Comparison of ENCODE assay signal across 24 mouse cellular contexts in the genomic region with DNA sequence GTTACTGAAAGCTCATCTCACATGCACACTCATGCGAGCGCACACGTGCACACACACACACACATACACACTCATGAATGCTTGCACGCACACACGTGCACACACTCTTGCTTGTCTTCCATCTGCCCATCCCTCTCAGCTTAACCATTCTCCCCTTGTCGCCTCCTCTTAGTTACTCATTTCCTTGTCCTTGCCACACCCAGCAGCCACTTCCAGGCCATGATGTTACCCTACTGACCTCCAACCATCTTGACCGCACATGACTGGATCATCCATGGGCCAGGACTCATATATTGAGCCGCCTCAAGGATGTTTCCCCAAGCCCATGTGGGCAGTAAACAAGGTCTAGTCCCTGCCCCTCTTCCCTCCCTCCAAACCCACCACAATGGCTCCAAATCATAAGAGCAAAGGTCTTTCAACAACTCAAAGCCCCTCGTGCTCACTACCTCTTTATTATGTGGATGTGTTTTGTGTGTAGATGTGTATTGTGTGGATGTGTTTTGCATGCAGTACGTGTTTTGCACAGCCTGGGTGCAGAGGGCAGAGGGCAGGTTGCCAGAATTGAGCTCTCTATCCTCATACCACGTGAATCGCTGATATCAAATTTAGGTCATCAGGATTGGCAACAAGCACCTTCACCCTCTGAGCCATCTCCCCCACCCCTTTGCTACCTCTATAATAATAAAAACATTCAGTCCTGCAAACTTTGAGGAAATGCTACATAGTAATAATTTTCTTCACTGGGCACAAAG.
A peak's percentile ranks its signal among the peaks of the same experiment; 100 is the strongest.
DNase-seq lines count a peak whose midpoint lies in the region; ATAC-seq and TF ChIP-seq lines count a peak whose summit lies in the region.
"Had no signal": no experiment of that assay in that cellular context is flagged by ENCODE, and none has a peak within 500 bp of the region (broad histone marks: within the 10 kb centered on the region; RNA-seq: fewer than 3 reads in every experiment).

No protein-coding gene starts in this region.

- no peak for TF ChIP-seq CTCF in liver, adult 2 months (IDR thresholded peaks at IDR 0.05; ENCODE audit: low read depth, low read length)

- H3K9me3 ChIP-seq in liver, embryonic 11.5 days (ENCODE audit: control insufficient read depth, low read length): no peaks in the 10 kb centered on the region
- no peaks in the 10 kb centered on the region for H3K9me3 ChIP-seq in hindbrain, embryonic 10.5 days
- H3K9me3 ChIP-seq: embryonic facial prominence, embryonic 12.5 days; G1E; limb, embryonic 12.5 days; liver, embryonic 15.5 days; midbrain, embryonic 13.5 days; neural tube, embryonic 12.5 days had no signal

- no peak overlapping the region for H3K4me3 ChIP-seq in liver, adult 2 months (ENCODE audit: insufficient read depth, low read depth, low read length)
- no peak overlapping the region for H3K4me3 ChIP-seq in liver, embryonic 11.5 days (ENCODE audit: low read depth, low read length)
- H3K4me3 ChIP-seq in hindbrain, embryonic 10.5 days: no peak overlapping the region
- H3K4me3 ChIP-seq: embryonic facial prominence, embryonic 12.5 days; erythroblast, embryonic 14.5 days; heart, adult 2 months; limb, embryonic 12.5 days; liver, embryonic 15.5 days; midbrain, embryonic 13.5 days; neural tube, embryonic 12.5 days had no signal

- no peak overlapping the region; the same call in 1 of the 2 replicates for H3K27ac ChIP-seq in liver, adult 2 months (replicated peaks; ENCODE audit: insufficient read depth, low read depth, low read length)
- H3K27ac ChIP-seq in liver, embryonic 11.5 days (ENCODE audit: low read depth, low read length): no peak overlapping the region
- no peak overlapping the region for H3K27ac ChIP-seq in hindbrain, embryonic 10.5 days
- H3K27ac ChIP-seq: embryonic facial prominence, embryonic 12.5 days; heart, adult 2 months; limb, embryonic 12.5 days; liver, embryonic 15.5 days; midbrain, embryonic 13.5 days; neural tube, embryonic 12.5 days had no signal

- no peaks in the 10 kb centered on the region for H3K36me3 ChIP-seq in liver, adult 2 months (ENCODE audit: control insufficient read depth, insufficient read depth, low read length)
- H3K36me3 ChIP-seq in liver, embryonic 11.5 days (ENCODE audit: control insufficient read depth, insufficient read depth, low read length): no peaks in the 10 kb centered on the region
- no peaks in the 10 kb centered on the region for H3K36me3 ChIP-seq in hindbrain, embryonic 10.5 days
- H3K36me3 ChIP-seq: embryonic facial prominence, embryonic 12.5 days; limb, embryonic 12.5 days; liver, embryonic 15.5 days; midbrain, embryonic 13.5 days; neural tube, embryonic 12.5 days had no signal

- peaks cover 14% of the 10 kb centered on the region for H3K4me1 ChIP-seq in liver, adult 2 months (ENCODE audit: control insufficient read depth, insufficient read depth, low read length)
- H3K4me1 ChIP-seq in liver, embryonic 11.5 days (replicated peaks; ENCODE audit: control insufficient read depth, insufficient read depth, low read length): no peaks in the 10 kb centered on the region
- H3K4me1 ChIP-seq in hindbrain, embryonic 10.5 days (replicated peaks): 0 out of 2 replicates have a peak, but pooled peaks cover 6% of the 10 kb centered on the region
- H3K4me1 ChIP-seq: embryonic facial prominence, embryonic 12.5 days; limb, embryonic 12.5 days; midbrain, embryonic 13.5 days; neural tube, embryonic 12.5 days had no signal

- no peak overlapping the region for H3K4me2 ChIP-seq in liver, embryonic 11.5 days
- H3K4me2 ChIP-seq: embryonic facial prominence, embryonic 12.5 days; limb, embryonic 12.5 days; liver, embryonic 15.5 days; midbrain, embryonic 13.5 days; neural tube, embryonic 12.5 days had no signal

- H3K9ac ChIP-seq in liver, adult 2 months (ENCODE audit: low read depth, low read length): no peak overlapping the region
- no peak overlapping the region for H3K9ac ChIP-seq in liver, embryonic 11.5 days (ENCODE audit: low read depth, low read length)
- H3K9ac ChIP-seq: embryonic facial prominence, embryonic 12.5 days; limb, embryonic 12.5 days; liver, embryonic 15.5 days; midbrain, embryonic 13.5 days; neural tube, embryonic 12.5 days had no signal

- no peaks in the 10 kb centered on the region for H3K27me3 ChIP-seq in liver, adult 2 months (ENCODE audit: control insufficient read depth, insufficient read depth, low read length)
- no peaks in the 10 kb centered on the region for H3K27me3 ChIP-seq in liver, embryonic 11.5 days (replicated peaks; ENCODE audit: control insufficient read depth, insufficient read depth, low read length)
- H3K27me3 ChIP-seq in hindbrain, embryonic 10.5 days (ENCODE audit: insufficient read depth, poor library complexity, severe bottlenecking): no peaks in the 10 kb centered on the region
- H3K27me3 ChIP-seq: embryonic facial prominence, embryonic 12.5 days; limb, embryonic 12.5 days; liver, embryonic 15.5 days; midbrain, embryonic 13.5 days; neural tube, embryonic 12.5 days had no signal

- DNase-seq in cerebellum, postnatal 10 days: peak; percentile 46
- no peak for DNase-seq in cerebellum, postnatal 4 days (ENCODE audit: low spot score in 2 of 2)
- peak; percentile 92 for DNase-seq in liver, adult 2 months (ENCODE audit: extremely low read depth, low read depth, low spot score)
- no peak for DNase-seq in liver, embryonic 11.5 days (ENCODE audit: low spot score)
- DNase-seq in kidney, postnatal 14 days: peak; percentile 13
- no peak for DNase-seq in right cerebral cortex, postnatal 10 days (ENCODE audit: low spot score in 2 of 2)
- DNase-seq in hindbrain, embryonic 10.5 days (ENCODE audit: low spot score): no peak
- DNase-seq: adrenal gland, postnatal 14 days; cerebellum, adult 11 months; gastrocnemius, postnatal 10 days; heart, adult 2 months; layer of hippocampus, adult 9-11 months; right cerebral cortex, adult 18-20 months had no signal

- WGBS in liver, adult 2 months: 49% methylated on average over 12 of the region's 12 CpGs
- 89% methylated on average over 12 of the region's 12 CpGs for WGBS in liver, embryonic 11.5 days
- 91% methylated on average over 12 of the region's 12 CpGs for WGBS in hindbrain, embryonic 10.5 days

- ATAC-seq in liver, embryonic 11.5 days (replicated peaks; ENCODE audit: low FRiP score): no peak
- ATAC-seq: activated CD4-positive, CD25-positive, alpha-beta regulatory T cell, adult 4 months; CD4-positive, CD25-positive, alpha-beta regulatory T cell, adult 4 months; forebrain, embryonic 14.5 days; lung, postnatal 0 days; midbrain, embryonic 13.5 days had no signal

- no peaks in the 10 kb centered on the region; the same call in 1 of the 2 replicates for H3K79me2 ChIP-seq in liver, adult 2 months (ENCODE audit: control insufficient read depth, insufficient read depth, low read length)

- no peak for TF ChIP-seq POLR2A in liver, adult 2 months (IDR thresholded peaks at IDR 0.05; ENCODE audit: extremely low read depth, insufficient read depth, low read length)

Comparison
In these comparisons a context has a peak if more than half of its experiments do, and no peak if none do; other contexts are left out.
1. DNase-seq: peak in cerebellum, postnatal 10 days (2 of 2), liver, adult 2 months (single experiment) and kidney, postnatal 14 days (single experiment); none in cerebellum, postnatal 4 days (0 of 2), liver, embryonic 11.5 days (single experiment), right cerebral cortex, postnatal 10 days (0 of 2) and hindbrain, embryonic 10.5 days (single experiment).